Mouse (Mus musculus) olfactory bulb, adult 2 months (tissue): Measurements from ENCODE around the gene Vcl. TPM values are rescaled to one million over a fixed set of nuclear protein-coding genes. Genes with fewer than 3 reads are reported as not detected.

Experiments
- H3K27ac ChIP-seq: fragments of 200-500 bp; 2 replicates; pipeline ENCODE4 v1.5.1; 2012; ENCODE audit warnings: low read depth, low read length; ENCODE audit not compliant: insufficient read depth
- H3K4me1 ChIP-seq: fragments of 200-500 bp; 2 replicates; pipeline ENCODE4 v1.6.1; 2012; ENCODE audit warnings: low read length; ENCODE audit not compliant: control insufficient read depth, insufficient read depth
- H3K4me3 ChIP-seq: fragments of 200-500 bp; 2 replicates; pipeline ENCODE4 v1.5.1; 2012; ENCODE audit warnings: mild to moderate bottlenecking, low read depth, low read length, moderate library complexity; ENCODE audit not compliant: insufficient read depth
- CTCF ChIP-seq: fragments of 200-500 bp; IDR thresholded peaks from 2 replicates; pipeline ENCODE4 v1.5.1; 2012; ENCODE audit warnings: low read depth, mild to moderate bottlenecking, low read length, moderate library complexity; ENCODE audit not compliant: insufficient read depth
- POLR2A ChIP-seq: fragments of 200-500 bp; IDR thresholded peaks from 2 replicates; pipeline ENCODE4 v1.6.1; 2012; ENCODE audit warnings: mild to moderate bottlenecking, low read depth, low read length, moderate library complexity; ENCODE audit not compliant: insufficient read depth
- WGBS: fragments of 180-500 bp; shearing (Covaris S2); methylation state at CpG from one replicate; pipeline ENCODE4 v1.1.7; 2018; 5-methylcytosine and 5-hydroxymethylcytosine counted together
- polyA plus RNA-seq: library from polyadenylated mRNA; stranded (reverse); fragments of >200 nt; gene quantifications from 2 replicates; pipeline ENCODE4 v1.2.4, GENCODE M21; 2012; ENCODE audit warnings: low replicate concordance; ENCODE audit not compliant: missing spikeins, insufficient read depth, insufficient read length

Gene Vcl
- polyA plus RNA-seq, 1 experiment, result not detected

DNA sequence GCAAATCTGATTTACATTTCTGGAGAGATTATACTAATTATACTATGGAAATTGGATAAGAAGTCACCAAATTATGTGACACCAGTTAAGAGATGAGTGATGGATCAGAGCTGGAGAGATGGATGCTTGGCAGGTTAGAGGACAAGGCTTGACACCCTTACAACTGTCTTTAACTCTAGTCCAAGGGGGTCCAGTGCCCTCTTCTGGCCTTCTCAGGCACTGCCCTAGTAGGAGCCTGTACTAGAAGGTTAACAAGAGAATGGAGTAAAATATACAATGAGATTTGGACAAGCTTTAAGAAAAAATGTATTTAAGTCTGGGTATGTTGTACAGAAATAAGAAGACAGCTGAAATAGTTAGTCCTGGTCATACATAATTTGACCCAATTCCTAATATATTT lies 119.7 kb downstream of the Vcl start:
- no peaks in the 10 kb centered on the region for H3K4me1 ChIP-seq
- H3K4me3 ChIP-seq, result no peak overlapping the region
- no peak overlapping the region for H3K27ac ChIP-seq
- TF ChIP-seq POLR2A, result no peak
- TF ChIP-seq CTCF, result no peak

DNA sequence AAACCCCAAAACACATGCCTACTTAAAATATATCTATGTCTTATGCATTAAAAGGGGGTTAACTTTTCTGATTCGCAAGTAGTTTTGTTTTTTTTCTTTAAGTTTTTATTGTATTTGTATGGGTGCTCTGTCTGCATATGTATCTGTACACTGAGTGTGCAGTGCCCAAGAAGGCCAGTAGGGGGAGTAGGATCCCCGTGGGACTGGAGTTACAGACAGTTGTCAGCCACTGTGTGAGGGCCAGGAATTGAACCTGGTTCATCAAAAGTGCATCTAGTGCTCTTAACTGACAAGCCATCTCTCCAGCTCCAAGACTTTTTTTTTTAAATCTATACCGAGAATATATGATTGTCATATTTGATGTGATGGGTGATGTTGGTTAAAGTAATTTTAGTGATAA lies 121.5 kb downstream of the Vcl start:
- TF ChIP-seq CTCF, result no peak
- no peak for TF ChIP-seq POLR2A
- Histone ChIP-seq H3K27ac (no peak overlapping the region), H3K4me1 (no peaks in the 10 kb centered on the region), H3K4me3 (no peak overlapping the region)
- 78% methylated on average over 3 of the region's 3 CpGs for WGBS

DNA sequence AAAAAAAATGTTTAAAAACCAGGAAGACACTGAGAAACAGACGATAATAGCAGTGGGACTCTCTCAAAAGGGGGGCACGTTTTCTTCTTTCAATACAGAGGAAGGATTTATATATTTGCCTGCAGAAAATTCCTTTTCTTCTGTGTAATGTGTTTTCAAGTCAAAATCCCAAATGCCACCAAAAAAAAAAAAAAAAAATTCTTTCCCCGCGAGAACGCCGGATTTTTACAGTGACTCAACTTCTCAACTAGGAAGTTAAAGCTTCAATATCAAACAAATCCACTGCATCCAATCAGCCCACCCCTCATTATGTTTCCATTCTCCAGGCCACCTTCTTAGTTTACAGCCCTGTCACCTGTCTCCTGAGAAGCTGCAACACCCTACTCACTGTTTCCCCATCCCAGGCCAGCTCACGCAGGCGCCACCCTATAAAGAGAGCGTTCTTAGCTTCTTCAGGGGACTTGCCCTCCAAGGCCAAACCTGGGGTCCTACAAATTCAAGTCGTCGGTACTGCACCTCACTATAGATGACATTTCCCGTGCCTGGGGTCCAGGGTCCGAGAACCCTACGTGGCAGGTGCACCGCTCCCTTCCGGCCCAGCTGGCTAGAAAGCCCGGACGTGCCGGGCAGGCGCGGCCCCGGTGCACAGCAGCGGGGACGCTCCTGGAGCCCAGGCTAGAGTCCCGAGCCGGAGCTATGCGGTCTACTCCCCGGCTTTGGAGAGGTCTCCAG lies 122.3 kb downstream of the Vcl start:
- Histone ChIP-seq H3K27ac (peak overlapping the region; percentile 95; the same call in 1 of the 2 replicates), H3K4me3 (peak overlapping the region; percentile 77), H3K4me1 (no peaks in the 10 kb centered on the region)
- TF ChIP-seq POLR2A (no peak), CTCF (no peak)
- 3% methylated on average over 28 of the region's 28 CpGs for WGBS

DNA sequence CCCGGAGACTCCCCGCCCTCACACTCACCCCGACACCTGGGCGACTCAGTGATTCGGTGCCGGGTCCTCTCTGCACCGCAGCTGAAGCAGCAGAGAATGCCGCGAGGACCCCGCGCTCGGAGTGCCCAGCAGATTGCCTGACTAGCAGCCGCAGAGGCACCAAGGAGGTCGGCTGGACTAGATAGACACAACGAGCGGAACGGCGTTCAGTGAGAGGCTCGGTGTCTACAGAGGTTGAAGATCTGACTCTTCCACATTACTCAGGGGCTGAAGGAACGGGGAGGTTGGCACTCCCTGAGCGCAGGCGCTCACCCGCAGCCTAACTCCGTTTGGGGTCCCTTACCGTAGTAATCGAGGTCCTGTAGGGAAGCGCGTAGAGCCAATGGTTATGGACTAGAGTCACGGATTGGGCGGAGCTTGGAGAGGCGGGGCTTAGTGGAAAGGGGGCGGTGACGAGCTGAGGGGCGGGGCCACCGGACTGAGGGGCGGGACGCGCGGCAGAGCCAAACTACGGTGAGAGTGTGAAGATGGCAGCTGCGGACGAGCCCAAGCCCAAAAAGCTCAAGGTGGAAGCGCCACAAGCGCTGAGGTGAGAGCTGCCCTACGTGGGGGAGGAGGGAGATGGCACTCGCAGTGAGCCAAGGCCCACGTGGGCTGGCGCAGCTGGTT lies 123.0 kb downstream of the Vcl start, which contains the start of the genes Ap3m1 and Adk:
Ap3m1 (minus strand) TSS at position 397 of the 669 bp plus-strand sequence.
Adk (plus strand) TSS at position 463 of the 669 bp plus-strand sequence.
- H3K27ac ChIP-seq, result peak within 1 kb of the TSS; percentile 95
- peak within 1 kb of the TSS; percentile 77 for H3K4me3 ChIP-seq
- no peaks in the 10 kb centered on the region for H3K4me1 ChIP-seq
- TF ChIP-seq POLR2A, result 0 out of 2 replicates have a peak, but pooled peaks have one; percentile 20
- TF ChIP-seq CTCF, result no peak
- under 1% methylated on average over 48 of the region's 48 CpGs for WGBS

DNA sequence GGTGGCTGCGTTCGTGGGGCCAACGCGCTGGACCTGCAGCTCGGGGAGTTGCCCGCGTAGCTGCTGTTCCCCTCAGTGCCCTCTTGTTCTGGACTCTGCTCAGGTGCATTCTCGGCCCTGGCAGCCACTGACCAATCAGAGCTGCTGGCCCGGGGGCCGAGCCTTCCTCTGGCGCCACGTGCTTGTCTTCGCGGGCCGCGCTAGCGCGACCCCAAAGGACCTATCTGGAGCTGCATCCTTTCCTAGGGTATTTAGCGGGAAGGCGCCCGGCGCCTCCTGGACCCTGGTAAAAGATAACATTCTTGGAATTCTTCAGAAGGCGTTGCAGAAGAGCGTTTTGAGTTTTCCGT lies 123.6 kb downstream of the Vcl start:
- peak overlapping the region; percentile 1; the same call in 1 of the 2 replicates for H3K27ac ChIP-seq
- H3K4me1 ChIP-seq, result no peaks in the 10 kb centered on the region

DNA sequence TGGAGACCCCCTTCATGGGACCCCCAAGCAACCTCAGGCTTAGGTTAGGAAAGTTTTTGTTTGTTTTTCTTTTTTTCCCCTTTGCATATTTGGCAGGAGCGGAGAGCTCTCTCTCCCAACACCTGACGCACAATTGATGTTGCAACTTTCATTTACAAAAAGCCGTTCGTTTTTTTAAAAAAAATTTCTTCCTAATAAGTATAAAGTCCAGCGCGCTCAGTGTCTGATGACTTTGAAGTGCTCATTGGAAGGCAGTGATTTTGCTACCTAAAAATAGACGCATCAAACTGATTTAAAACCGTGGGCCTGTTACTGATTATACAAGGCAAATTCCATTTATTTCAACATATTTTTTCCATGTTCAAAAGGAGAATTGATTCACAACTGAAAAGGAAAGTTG lies 124.0 kb downstream of the Vcl start:
- TF ChIP-seq POLR2A (no peak), CTCF (no peak)
- Histone ChIP-seq H3K4me3 (peak overlapping the region; percentile 77), H3K4me1 (no peaks in the 10 kb centered on the region), H3K27ac (no peak overlapping the region)
- 4% methylated on average over 8 of the region's 8 CpGs for WGBS

More for the DNA sequence above, 123.6 kb downstream of the Vcl start:
- WGBS, result under 1% methylated on average over 25 of the region's 25 CpGs
- peak overlapping the region; percentile 77 for H3K4me3 ChIP-seq
- TF ChIP-seq CTCF, result peak; percentile 25; the same call in 1 of the 2 replicates
- no peak for TF ChIP-seq POLR2A

DNA sequence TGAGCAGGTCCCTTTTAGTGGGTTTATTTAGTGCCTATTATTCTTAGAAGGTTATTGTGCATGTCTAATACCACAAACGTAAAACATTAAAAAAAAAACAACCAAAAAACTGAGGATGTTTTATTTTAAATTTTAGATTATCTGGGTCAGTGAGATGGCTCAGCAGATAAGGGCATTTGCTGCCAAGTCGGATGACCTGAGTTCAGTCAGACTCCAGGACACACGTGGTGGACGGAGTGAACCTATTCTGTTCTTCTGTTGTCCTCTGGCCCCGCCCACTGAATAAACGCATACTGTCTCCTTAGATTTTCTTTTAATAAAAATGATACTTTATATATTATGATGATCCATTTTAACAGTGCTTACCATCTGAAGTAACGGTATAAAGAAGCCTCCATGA lies 124.4 kb downstream of the Vcl start:
- 60% methylated on average over 7 of the region's 7 CpGs for WGBS
- Histone ChIP-seq H3K27ac (no peak overlapping the region), H3K4me3 (no peak overlapping the region), H3K4me1 (no peaks in the 10 kb centered on the region)
- TF ChIP-seq POLR2A, result no peak
- TF ChIP-seq CTCF, result no peak

DNA sequence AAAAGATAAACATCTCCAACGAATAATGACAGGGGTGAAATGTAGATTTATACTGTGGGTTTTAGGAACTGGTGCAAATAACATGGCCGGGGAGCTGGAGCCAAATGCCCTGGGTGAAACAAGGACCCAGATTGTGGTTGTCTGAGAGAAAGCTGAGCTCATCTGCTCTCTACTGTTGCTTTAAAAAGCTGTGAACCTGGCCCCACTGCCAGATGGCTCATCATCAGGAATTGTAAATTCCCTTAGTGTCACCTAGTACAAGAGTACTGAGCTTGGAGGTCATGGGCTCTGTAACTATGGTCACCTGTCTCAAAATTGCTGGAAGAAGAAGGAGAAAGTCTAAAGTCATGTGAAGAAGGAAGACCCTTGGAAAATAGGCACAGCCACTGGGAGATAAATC lies 129.8 kb downstream of the Vcl start:
- TF ChIP-seq POLR2A, result no peak
- no peak for TF ChIP-seq CTCF
- Histone ChIP-seq H3K27ac (no peak overlapping the region), H3K4me1 (no peaks in the 10 kb centered on the region), H3K4me3 (no peak overlapping the region)
- 83% methylated on average over 2 of the region's 2 CpGs for WGBS
